Mouse (Mus musculus): Measurements from ENCODE around the gene Amigo2. TPM values are rescaled to one million over a fixed set of nuclear protein-coding genes. Genes with fewer than 3 reads are reported as not detected.

The Amigo2 gene
- 2.5 and 2.8 TPM in 2 replicates for polyA plus RNA-seq (2012; rRNA removed)

GRCm38 (mm10) chr15:97246911-97247790 lies at the start of gene Amigo2, which contains the start of gene Pced1b:
Gene Amigo2, minus strand, starts transcription at chr15:97247287.
Gene Pced1b, plus strand, starts transcription at chr15:97247107.
- Histone ChIP-seq H3K4me1 (replicated peaks; ENCODE audit: control insufficient read depth, insufficient read depth, low read length) (peaks cover 8% of the 10 kb centered on the region), H3K27ac (ENCODE audit: control insufficient read depth, insufficient read depth, low read length) (peak within 1 kb of the TSS; percentile 76), H3K36me3 (ENCODE audit: control insufficient read depth, insufficient read depth, low read length) (no peaks in the 10 kb centered on the region), H3K27me3 (ENCODE audit: control insufficient read depth, insufficient read depth, low read length) (peaks cover 5% of the 10 kb centered on the region; the same call in 1 of the 2 replicates), H3K4me3 (ENCODE audit: control insufficient read depth, insufficient read depth, low read length) (peak within 1 kb of the TSS; percentile 91)
- DNase-seq = peak; percentile 54
- WGBS = under 1% methylated on average over 113 of the region's 125 CpGs
- TF ChIP-seq CTCF (IDR thresholded peaks at IDR 0.05; ENCODE audit: borderline replicate concordance, control insufficient read depth, extremely low read depth, insufficient read depth, low read length, poor library complexity) (no peak), POLR2A (IDR thresholded peaks at IDR 0.05; ENCODE audit: control insufficient read depth, extremely low read depth, insufficient read depth, low read length, poor library complexity) (no peak)

GRCm38 (mm10) chr15:97291291-97292050 lies 44.4 kb upstream of the Amigo2 start:
- H3K36me3 ChIP-seq (ENCODE audit: control insufficient read depth, insufficient read depth, low read length) = no peaks in the 10 kb centered on the region
- no peak for TF ChIP-seq POLR2A (IDR thresholded peaks at IDR 0.05; ENCODE audit: control insufficient read depth, extremely low read depth, insufficient read depth, low read length, poor library complexity)
- no peak for TF ChIP-seq CTCF (IDR thresholded peaks at IDR 0.05; ENCODE audit: borderline replicate concordance, control insufficient read depth, extremely low read depth, insufficient read depth, low read length, poor library complexity)
- no peaks in the 10 kb centered on the region for H3K27me3 ChIP-seq (ENCODE audit: control insufficient read depth, insufficient read depth, low read length)
- no peak overlapping the region for H3K4me3 ChIP-seq (ENCODE audit: control insufficient read depth, insufficient read depth, low read length)
- WGBS = 95% methylated on average over 21 of the region's 21 CpGs
- H3K27ac ChIP-seq (ENCODE audit: control insufficient read depth, insufficient read depth, low read length) = no peak overlapping the region
- no peaks in the 10 kb centered on the region for H3K4me1 ChIP-seq (replicated peaks; ENCODE audit: control insufficient read depth, insufficient read depth, low read length)
- DNase-seq = no peak

GRCm38 (mm10) chr15:97290351-97290750 lies 43.3 kb upstream of the Amigo2 start:
- 96% methylated on average over 6 of the region's 6 CpGs for WGBS

GRCm38 (mm10) chr15:97289176-97289575 lies 42.1 kb upstream of the Amigo2 start:
- WGBS = 94% methylated on average over 4 of the region's 4 CpGs
- H3K27ac ChIP-seq (ENCODE audit: control insufficient read depth, insufficient read depth, low read length) = no peak overlapping the region

More at GRCm38 (mm10) chr15:97290351-97290750, 43.3 kb upstream of the Amigo2 start:
- no peaks in the 10 kb centered on the region for H3K4me1 ChIP-seq (replicated peaks; ENCODE audit: control insufficient read depth, insufficient read depth, low read length)
- DNase-seq = no peak
- H3K4me3 ChIP-seq (ENCODE audit: control insufficient read depth, insufficient read depth, low read length) = no peak overlapping the region
- no peaks in the 10 kb centered on the region for H3K36me3 ChIP-seq (ENCODE audit: control insufficient read depth, insufficient read depth, low read length)
- no peaks in the 10 kb centered on the region for H3K27me3 ChIP-seq (ENCODE audit: control insufficient read depth, insufficient read depth, low read length)
- no peak for TF ChIP-seq CTCF (IDR thresholded peaks at IDR 0.05; ENCODE audit: borderline replicate concordance, control insufficient read depth, extremely low read depth, insufficient read depth, low read length, poor library complexity)
- no peak for TF ChIP-seq POLR2A (IDR thresholded peaks at IDR 0.05; ENCODE audit: control insufficient read depth, extremely low read depth, insufficient read depth, low read length, poor library complexity)
- no peak overlapping the region for H3K27ac ChIP-seq (ENCODE audit: control insufficient read depth, insufficient read depth, low read length)

GRCm38 (mm10) chr15:97288690-97289089 lies 41.6 kb upstream of the Amigo2 start:
- TF ChIP-seq CTCF (IDR thresholded peaks at IDR 0.05; ENCODE audit: borderline replicate concordance, control insufficient read depth, extremely low read depth, insufficient read depth, low read length, poor library complexity) (no peak), POLR2A (IDR thresholded peaks at IDR 0.05; ENCODE audit: control insufficient read depth, extremely low read depth, insufficient read depth, low read length, poor library complexity) (no peak)
- WGBS = 98% methylated on average over 13 of the region's 13 CpGs

More at GRCm38 (mm10) chr15:97289176-97289575, 42.1 kb upstream of the Amigo2 start:
- no peaks in the 10 kb centered on the region for H3K36me3 ChIP-seq (ENCODE audit: control insufficient read depth, insufficient read depth, low read length)
- no peaks in the 10 kb centered on the region for H3K27me3 ChIP-seq (ENCODE audit: control insufficient read depth, insufficient read depth, low read length)
- DNase-seq = no peak
- no peak for TF ChIP-seq CTCF (IDR thresholded peaks at IDR 0.05; ENCODE audit: borderline replicate concordance, control insufficient read depth, extremely low read depth, insufficient read depth, low read length, poor library complexity)
- TF ChIP-seq POLR2A (IDR thresholded peaks at IDR 0.05; ENCODE audit: control insufficient read depth, extremely low read depth, insufficient read depth, low read length, poor library complexity) = no peak
- H3K4me3 ChIP-seq (ENCODE audit: control insufficient read depth, insufficient read depth, low read length) = no peak overlapping the region
- H3K4me1 ChIP-seq (replicated peaks; ENCODE audit: control insufficient read depth, insufficient read depth, low read length) = no peaks in the 10 kb centered on the region

GRCm38 (mm10) chr15:97287436-97288143 lies 40.5 kb upstream of the Amigo2 start:
- WGBS = 81% methylated on average over 5 of the region's 5 CpGs
- no peaks in the 10 kb centered on the region for H3K36me3 ChIP-seq (ENCODE audit: control insufficient read depth, insufficient read depth, low read length)
- no peaks in the 10 kb centered on the region for H3K4me1 ChIP-seq (replicated peaks; ENCODE audit: control insufficient read depth, insufficient read depth, low read length)
- H3K27me3 ChIP-seq (ENCODE audit: control insufficient read depth, insufficient read depth, low read length) = no peaks in the 10 kb centered on the region
- no peak overlapping the region for H3K4me3 ChIP-seq (ENCODE audit: control insufficient read depth, insufficient read depth, low read length)
- DNase-seq = no peak
- TF ChIP-seq POLR2A (IDR thresholded peaks at IDR 0.05; ENCODE audit: control insufficient read depth, extremely low read depth, insufficient read depth, low read length, poor library complexity) = no peak
- TF ChIP-seq CTCF (IDR thresholded peaks at IDR 0.05; ENCODE audit: borderline replicate concordance, control insufficient read depth, extremely low read depth, insufficient read depth, low read length, poor library complexity) = no peak
- H3K27ac ChIP-seq (ENCODE audit: control insufficient read depth, insufficient read depth, low read length) = no peak overlapping the region

More at GRCm38 (mm10) chr15:97288690-97289089, 41.6 kb upstream of the Amigo2 start:
- no peak overlapping the region for H3K4me3 ChIP-seq (ENCODE audit: control insufficient read depth, insufficient read depth, low read length)
- no peak for DNase-seq
- H3K27ac ChIP-seq (ENCODE audit: control insufficient read depth, insufficient read depth, low read length) = no peak overlapping the region
- H3K36me3 ChIP-seq (ENCODE audit: control insufficient read depth, insufficient read depth, low read length) = no peaks in the 10 kb centered on the region
- no peaks in the 10 kb centered on the region for H3K4me1 ChIP-seq (replicated peaks; ENCODE audit: control insufficient read depth, insufficient read depth, low read length)
- no peaks in the 10 kb centered on the region for H3K27me3 ChIP-seq (ENCODE audit: control insufficient read depth, insufficient read depth, low read length)

All from thymus, adult 2 months (tissue).